ENCODE assay signal across 17 mouse cellular contexts in genomic region chr10:8212611-8213226, GRCm38 (mm10).
DNase-seq lines count a peak whose midpoint lies in the region; ATAC-seq and TF ChIP-seq lines count a peak whose summit lies in the region.
"Had no signal": no experiment of that assay in that cellular context is flagged by ENCODE, and none has a peak within 500 bp of the region (broad histone marks: within the 10 kb centered on the region; RNA-seq: fewer than 3 reads in every experiment).

No protein-coding gene starts in this region.

- no peak for DNase-seq in lung, adult 18-20 months
- peak; percentile 14 for DNase-seq in induced T-regulatory cell, adult 2 months (ENCODE audit: low read depth)
- DNase-seq in Muller cell, postnatal 12 days (ENCODE audit: inconsistent ontology term), result no peak
- DNase-seq: cerebellum, adult 11-12 months; cerebellum, postnatal 36 days; gastrocnemius, adult 2 months; kidney, postnatal 10 days; layer of hippocampus, postnatal 36 days; liver had no signal

- H3K27ac ChIP-seq in intestine, embryonic 15.5 days, result no peak overlapping the region
- no peak overlapping the region for H3K27ac ChIP-seq in intestine, postnatal 0 days (ENCODE audit: low read depth, low read length)
- no peak overlapping the region for H3K27ac ChIP-seq in lung, embryonic 16.5 days (ENCODE audit: low read length)
- peak overlapping the region; percentile 76 for H3K27ac ChIP-seq in stomach, embryonic 16.5 days (ENCODE audit: low read length)
- H3K27ac ChIP-seq: forebrain, embryonic 12.5 days; gastrocnemius, adult 2 months; hindbrain, embryonic 12.5 days; midbrain, embryonic 10.5 days had no signal

- 0 out of 2 replicates have a peak, but pooled peaks cover 10% of the 10 kb centered on the region for H3K4me1 ChIP-seq in intestine, embryonic 15.5 days (replicated peaks)
- no peaks in the 10 kb centered on the region for H3K4me1 ChIP-seq in intestine, postnatal 0 days (replicated peaks; ENCODE audit: control insufficient read depth, insufficient read depth, low read length)
- H3K4me1 ChIP-seq in lung, embryonic 16.5 days (replicated peaks; ENCODE audit: control insufficient read depth, insufficient read depth, low read length), result peaks cover 21% of the 10 kb centered on the region
- peaks cover 19% of the 10 kb centered on the region for H3K4me1 ChIP-seq in stomach, embryonic 16.5 days (ENCODE audit: control insufficient read depth, insufficient read depth, low read length)

- H3K36me3 ChIP-seq in intestine, embryonic 15.5 days, result no peaks in the 10 kb centered on the region
- no peaks in the 10 kb centered on the region for H3K36me3 ChIP-seq in intestine, postnatal 0 days (ENCODE audit: control insufficient read depth, insufficient read depth)
- no peaks in the 10 kb centered on the region for H3K36me3 ChIP-seq in lung, embryonic 16.5 days (ENCODE audit: control insufficient read depth, insufficient read depth, low read length)
- H3K36me3 ChIP-seq in stomach, embryonic 16.5 days (ENCODE audit: control insufficient read depth, insufficient read depth, low read length), result no peaks in the 10 kb centered on the region
- H3K36me3 ChIP-seq: forebrain, embryonic 12.5 days; hindbrain, embryonic 12.5 days; midbrain, embryonic 10.5 days; neural tube, embryonic 13.5 days had no signal

- no peaks in the 10 kb centered on the region for H3K9me3 ChIP-seq in intestine, embryonic 15.5 days
- H3K9me3 ChIP-seq in intestine, postnatal 0 days (ENCODE audit: control insufficient read depth), result no peaks in the 10 kb centered on the region
- H3K9me3 ChIP-seq in lung, embryonic 16.5 days (ENCODE audit: control insufficient read depth, low read length), result no peaks in the 10 kb centered on the region
- H3K9me3 ChIP-seq in stomach, embryonic 16.5 days (replicated peaks; ENCODE audit: control insufficient read depth, low read length), result no peaks in the 10 kb centered on the region
- H3K9me3 ChIP-seq: forebrain, embryonic 12.5 days; hindbrain, embryonic 12.5 days; midbrain, embryonic 10.5 days; neural tube, embryonic 13.5 days had no signal

- no peaks in the 10 kb centered on the region for H3K27me3 ChIP-seq in intestine, embryonic 15.5 days (replicated peaks)
- H3K27me3 ChIP-seq in intestine, postnatal 0 days (replicated peaks; ENCODE audit: control insufficient read depth, insufficient read depth, low read length), result no peaks in the 10 kb centered on the region
- no peaks in the 10 kb centered on the region for H3K27me3 ChIP-seq in lung, embryonic 16.5 days (ENCODE audit: control insufficient read depth, insufficient read depth, low read depth, low read length)
- no peaks in the 10 kb centered on the region for H3K27me3 ChIP-seq in stomach, embryonic 16.5 days (ENCODE audit: control insufficient read depth, insufficient read depth, low read length)
- H3K27me3 ChIP-seq: forebrain, embryonic 12.5 days; hindbrain, embryonic 12.5 days; neural tube, embryonic 13.5 days had no signal

- H3K4me2 ChIP-seq in intestine, embryonic 15.5 days (replicated peaks), result no peak overlapping the region
- H3K4me2 ChIP-seq in intestine, postnatal 0 days (replicated peaks; ENCODE audit: low read depth), result no peak overlapping the region
- no peak overlapping the region; the same call in 1 of the 2 replicates for H3K4me2 ChIP-seq in lung, embryonic 16.5 days (ENCODE audit: low read depth, low read length)
- no peak overlapping the region for H3K4me2 ChIP-seq in stomach, embryonic 16.5 days (ENCODE audit: low read depth, low read length)
- H3K4me2 ChIP-seq: forebrain, embryonic 12.5 days; hindbrain, embryonic 12.5 days; neural tube, embryonic 13.5 days had no signal

- no peak overlapping the region for H3K4me3 ChIP-seq in intestine, embryonic 15.5 days (replicated peaks)
- no peak overlapping the region for H3K4me3 ChIP-seq in intestine, postnatal 0 days (ENCODE audit: low read depth, low read length)
- H3K4me3 ChIP-seq in lung, embryonic 16.5 days (ENCODE audit: low read length), result no peak overlapping the region
- H3K4me3 ChIP-seq in stomach, embryonic 16.5 days (replicated peaks; ENCODE audit: low read length), result no peak overlapping the region
- H3K4me3 ChIP-seq: forebrain, embryonic 12.5 days; gastrocnemius, adult 2 months; hindbrain, embryonic 12.5 days; midbrain, embryonic 10.5 days; neural tube, embryonic 13.5 days had no signal

- H3K9ac ChIP-seq in intestine, embryonic 15.5 days, result no peak overlapping the region
- no peak overlapping the region for H3K9ac ChIP-seq in intestine, postnatal 0 days (ENCODE audit: low read depth, low read length)
- no peak overlapping the region for H3K9ac ChIP-seq in lung, embryonic 16.5 days (ENCODE audit: low read length)
- H3K9ac ChIP-seq in stomach, embryonic 16.5 days (ENCODE audit: low read length), result no peak overlapping the region
- H3K9ac ChIP-seq: forebrain, embryonic 12.5 days; hindbrain, embryonic 12.5 days; neural tube, embryonic 13.5 days had no signal

- 61% methylated on average over 11 of the region's 11 CpGs for WGBS in intestine, embryonic 15.5 days
- WGBS in intestine, postnatal 0 days, result 76% methylated on average over 11 of the region's 11 CpGs
- WGBS in lung, embryonic 16.5 days, result 44% methylated on average over 11 of the region's 11 CpGs
- 56% methylated on average over 11 of the region's 11 CpGs for WGBS in stomach, embryonic 16.5 days

- no peak for TF ChIP-seq CTCF in intestine, postnatal 0 days (IDR thresholded peaks at IDR 0.05; ENCODE audit: low read depth)

- ATAC-seq in intestine, embryonic 15.5 days, result peak; percentile 39
- ATAC-seq in intestine, postnatal 0 days, result no peak
- ATAC-seq in lung, embryonic 16.5 days (ENCODE audit: low read depth), result peak; percentile 30
- ATAC-seq in stomach, embryonic 16.5 days (ENCODE audit: insufficient read depth, low FRiP score), result peak; percentile 18; the same call in 1 of the 2 replicates
